Mouse (Mus musculus) kidney, adult 2 months (tissue): ENCODE data around the gene Tsr3. TPM values are rescaled to one million over a fixed set of nuclear protein-coding genes. Genes with fewer than 3 reads are reported as not detected.

Source experiments
- DNase-seq: peaks from one replicate; pipeline ENCODE4 v3.0.0; 2021
- H3K27ac ChIP-seq: fragments of 200-500 bp; 2 replicates; pipeline ENCODE4 v1.5.1; 2012; ENCODE audit warnings: low read depth, low read length, control low read depth, inconsistent platforms; ENCODE audit not compliant: insufficient read depth
- H3K27me3 ChIP-seq: fragments of 200-500 bp; replicated peaks from 2 replicates; pipeline ENCODE4 v1.6.1; 2012; ENCODE audit warnings: mild to moderate bottlenecking, moderate library complexity, low read length, inconsistent platforms; ENCODE audit not compliant: control insufficient read depth, insufficient read depth
- H3K36me3 ChIP-seq: fragments of 200-500 bp; 2 replicates; pipeline ENCODE4 v1.6.1; 2012; ENCODE audit warnings: mild to moderate bottlenecking, moderate library complexity, low read length, inconsistent platforms; ENCODE audit not compliant: control insufficient read depth, insufficient read depth
- H3K4me1 ChIP-seq: fragments of 200-500 bp; 2 replicates; pipeline ENCODE4 v1.6.1; 2011; ENCODE audit warnings: low read length; ENCODE audit not compliant: control insufficient read depth, insufficient read depth
- H3K4me3 ChIP-seq: fragments of 200-500 bp; 2 replicates; pipeline ENCODE4 v1.5.1; 2011; ENCODE audit warnings: mild to moderate bottlenecking, low read depth, low read length, control low read depth; ENCODE audit not compliant: insufficient read depth
- CTCF ChIP-seq: fragments of 200-500 bp; conservative IDR thresholded peaks from 2 replicates; pipeline ENCODE4 v1.5.1; 2011; ENCODE audit warnings: low read depth, mild to moderate bottlenecking, control low read depth, low read length, moderate library complexity, mixed read lengths; ENCODE audit not compliant: insufficient read depth, insufficient read length
- POLR2A ChIP-seq: fragments of 200-500 bp; IDR thresholded peaks from one replicate; pipeline ENCODE4 v1.6.1; 2011; ENCODE audit warnings: low read depth, low read length, control low read depth
- WGBS: fragments of 180-500 bp; shearing (Covaris S2); methylation state at CpG from one replicate; pipeline ENCODE4 v1.1.7; 2018; 5-methylcytosine and 5-hydroxymethylcytosine counted together
- polyA plus RNA-seq: library from polyadenylated mRNA; depleted of rRNA; stranded (reverse); fragments of >200 nt; gene quantifications from 2 replicates; pipeline ENCODE4 v1.2.3, GENCODE M21; 2012

Tsr3 gene
- polyA plus RNA-seq, 1 experiment: 21.6 TPM

DNA sequence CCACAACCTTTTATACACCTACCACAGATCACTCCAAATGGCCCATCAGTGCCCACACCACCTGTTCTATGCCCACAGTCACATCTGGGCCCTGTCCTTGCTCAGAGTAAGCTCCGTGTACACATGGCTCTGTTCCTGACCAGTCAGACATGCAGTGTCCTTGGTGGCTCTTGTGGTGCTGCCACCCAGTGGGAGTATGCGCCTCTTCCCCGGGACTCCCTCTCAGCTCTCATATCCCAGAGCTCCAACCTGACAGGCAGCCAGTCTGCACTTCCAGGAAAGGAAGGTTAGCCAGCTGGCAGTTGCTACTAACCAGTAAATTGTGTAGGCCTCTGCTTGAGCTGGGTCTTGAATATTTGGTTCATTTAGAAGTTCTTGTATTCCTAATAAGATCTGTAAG is 24.5 kb downstream of the Tsr3 start:
- no peaks in the 10 kb centered on the region for H3K4me1 ChIP-seq
- DNase-seq: peak; percentile 62
- TF ChIP-seq POLR2A: no peak
- peak; percentile 59; the same call in 1 of the 2 replicates for TF ChIP-seq CTCF

GRCm38 (mm10) chr17:25270795-25271335 is 30.9 kb downstream of the Tsr3 start:
- H3K4me1 ChIP-seq: peaks cover 19% of the 10 kb centered on the region
- 43% methylated on average over 2 of the region's 2 CpGs for WGBS
- H3K27me3 ChIP-seq: no peaks in the 10 kb centered on the region
- H3K4me3 ChIP-seq: no peak overlapping the region
- DNase-seq: no peak
- no peak overlapping the region for H3K27ac ChIP-seq
- H3K36me3 ChIP-seq: peaks cover 5% of the 10 kb centered on the region
- TF ChIP-seq POLR2A (no peak), CTCF (no peak)

More for the DNA sequence above, 24.5 kb downstream of the Tsr3 start:
- no peak overlapping the region for H3K4me3 ChIP-seq
- WGBS: 30% methylated on average over 3 of the region's 3 CpGs
- H3K27ac ChIP-seq: no peak overlapping the region
- no peaks in the 10 kb centered on the region for H3K27me3 ChIP-seq
- H3K36me3 ChIP-seq: peaks cover 5% of the 10 kb centered on the region

DNA sequence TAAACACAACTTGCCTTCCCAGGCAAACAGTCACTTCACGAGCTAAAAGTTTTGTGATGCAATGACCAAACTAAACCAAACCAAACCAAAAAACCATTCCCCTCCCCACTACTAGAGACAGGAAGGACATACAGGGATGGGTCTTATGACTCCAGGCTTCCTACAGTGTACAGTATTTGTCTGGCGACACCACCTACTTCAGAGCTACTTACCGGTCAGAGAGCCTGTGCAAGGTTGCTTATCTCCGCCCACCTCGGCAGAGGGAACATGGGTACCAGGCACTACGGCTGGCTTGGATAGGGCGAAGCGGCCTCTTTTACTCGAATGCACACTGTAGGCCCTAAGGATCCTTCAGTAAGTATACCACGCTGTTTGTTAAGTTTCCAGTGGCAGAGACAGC is 32.4 kb downstream of the Tsr3 start:
- WGBS: under 1% methylated on average over 10 of the region's 10 CpGs
- Histone ChIP-seq H3K4me3 (peak overlapping the region; percentile 97), H3K4me1 (peaks cover 19% of the 10 kb centered on the region), H3K36me3 (peaks cover 4% of the 10 kb centered on the region; the same call in 1 of the 2 replicates), H3K27ac (0 out of 2 replicates have a peak overlapping the region, but pooled peaks have one; percentile 21), H3K27me3 (no peaks in the 10 kb centered on the region)
- no peak for TF ChIP-seq CTCF
- TF ChIP-seq POLR2A: no peak
- DNase-seq: peak; percentile 50

DNA sequence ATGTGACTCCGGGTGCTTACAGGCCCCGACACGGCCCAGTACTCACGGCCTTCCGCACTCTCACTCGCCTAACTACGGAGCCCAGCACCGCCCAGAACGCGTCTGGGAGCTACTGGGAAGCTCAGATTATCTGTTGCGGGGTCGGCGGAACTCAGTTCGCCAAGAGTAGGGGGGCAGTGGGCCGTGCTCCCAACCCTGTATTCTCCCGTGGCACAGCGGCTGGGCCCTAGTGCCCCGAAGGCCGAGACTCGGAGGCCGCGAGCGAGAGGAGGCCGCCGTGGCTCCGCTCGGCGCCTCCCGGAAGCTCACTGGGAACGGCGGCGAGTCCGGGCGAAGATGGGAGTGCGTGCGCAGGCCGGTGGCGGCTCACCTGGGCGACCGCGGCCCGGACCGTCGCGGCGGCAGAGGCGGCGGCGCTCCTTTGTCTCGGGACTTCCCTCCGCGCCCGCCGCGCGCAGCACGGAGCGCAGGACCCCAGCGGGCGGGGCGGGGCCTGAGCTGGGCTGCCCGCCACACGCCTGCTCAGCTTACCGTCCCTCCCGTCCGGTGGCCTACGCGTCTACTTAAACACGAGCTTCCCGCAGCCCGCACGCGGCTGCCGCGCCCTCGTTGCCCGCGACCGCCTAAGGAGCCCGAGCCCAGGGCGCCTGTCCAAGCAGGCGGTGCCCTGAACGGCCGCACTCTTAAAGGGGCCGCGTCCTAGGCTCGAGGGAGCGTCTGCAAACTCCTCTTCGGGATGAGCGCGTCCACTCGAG is 33.2 kb downstream of the Tsr3 start:
- H3K36me3 ChIP-seq: no peaks in the 10 kb centered on the region; the same call in 1 of the 2 replicates
- peaks cover 19% of the 10 kb centered on the region for H3K4me1 ChIP-seq
- H3K4me3 ChIP-seq: peak overlapping the region; percentile 97
- WGBS: 1% methylated on average over 92 of the region's 92 CpGs
- DNase-seq: peak; percentile 57
- TF ChIP-seq POLR2A: no peak
- TF ChIP-seq CTCF: no peak
- H3K27me3 ChIP-seq: no peaks in the 10 kb centered on the region
- H3K27ac ChIP-seq: peak overlapping the region; percentile 100

DNA sequence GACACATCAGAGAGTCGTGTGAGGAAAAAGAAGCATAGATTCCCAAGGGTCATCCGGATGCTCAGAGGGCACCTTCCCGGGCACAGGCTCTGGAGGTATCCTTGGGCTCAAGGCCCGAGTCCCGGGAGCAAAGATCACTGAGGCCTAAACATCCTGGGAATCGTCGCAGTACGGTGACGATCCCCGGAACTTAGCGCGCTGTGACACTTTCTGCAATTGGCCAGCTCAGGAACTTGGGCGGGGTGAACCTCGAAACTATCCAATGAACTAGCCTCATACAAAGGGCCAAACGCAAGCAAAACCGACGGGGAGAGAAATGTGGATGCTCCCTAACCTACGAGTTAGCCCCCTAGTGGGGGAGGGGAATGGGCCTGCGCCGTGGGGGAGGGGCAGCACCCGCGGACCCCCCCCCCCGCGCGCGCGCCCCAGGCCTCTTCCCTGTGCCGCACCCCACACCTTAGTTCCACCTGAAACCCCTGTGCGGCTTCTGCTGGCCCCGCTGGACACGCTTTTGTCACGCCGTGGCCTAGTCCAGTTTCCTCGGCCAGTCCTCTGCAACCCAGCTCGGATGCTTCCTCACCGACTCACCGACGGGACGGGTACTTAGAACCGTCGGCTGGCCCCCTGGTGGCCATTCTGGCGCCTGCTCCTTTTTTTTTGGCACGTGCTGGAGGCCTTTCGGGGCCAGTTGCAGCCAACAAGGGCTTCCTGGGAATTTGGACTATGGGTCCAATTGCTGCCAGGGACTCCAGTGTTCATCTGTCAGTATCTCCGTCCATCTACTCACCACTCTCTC is 33.9 kb downstream of the Tsr3 start:
- WGBS: under 1% methylated on average over 45 of the region's 45 CpGs
- Histone ChIP-seq H3K27ac (peak overlapping the region; percentile 100), H3K36me3 (no peaks in the 10 kb centered on the region; the same call in 1 of the 2 replicates), H3K4me1 (peaks cover 19% of the 10 kb centered on the region), H3K27me3 (no peaks in the 10 kb centered on the region), H3K4me3 (peak overlapping the region; percentile 97)
- DNase-seq: peak; percentile 100
- TF ChIP-seq CTCF (peak; percentile 63), POLR2A (no peak)

DNA sequence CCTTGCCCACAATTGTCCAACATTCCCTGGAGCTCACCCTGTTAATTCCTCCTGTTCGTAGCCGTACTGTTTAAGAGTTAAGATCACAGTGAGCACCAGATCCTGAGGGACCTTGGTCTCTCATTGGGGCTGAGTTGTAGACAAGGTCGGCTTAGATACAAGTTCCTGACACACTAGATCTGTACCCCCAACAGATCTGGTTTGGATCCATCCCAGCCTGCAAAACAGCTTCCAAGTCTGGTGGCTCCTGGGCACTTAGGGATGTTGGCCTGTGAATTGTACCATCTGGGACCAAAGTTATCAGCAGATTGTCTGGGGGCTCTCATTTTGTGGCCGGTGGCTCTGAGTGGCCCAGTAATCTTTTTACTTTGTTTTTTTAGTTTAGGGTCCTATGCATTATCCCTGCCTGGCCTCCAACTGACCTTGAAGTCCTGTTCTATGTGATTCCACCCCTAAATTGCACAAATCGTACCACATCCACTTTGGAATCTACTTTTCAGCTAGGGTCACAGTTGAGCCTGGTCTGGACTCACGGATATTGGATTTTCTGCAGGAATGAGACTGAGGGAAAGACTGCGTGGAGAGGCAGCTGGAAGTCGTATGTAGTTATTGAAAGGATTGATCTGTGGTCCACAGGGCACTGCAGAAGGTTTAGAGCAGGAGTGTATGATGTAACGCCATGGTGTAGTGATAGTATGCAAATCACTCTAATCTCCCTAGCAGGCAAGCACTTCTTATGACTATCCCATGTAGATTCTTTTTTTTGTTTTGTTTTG is 34.8 kb downstream of the Tsr3 start, which contains the start of gene Ube2i:
Gene Ube2i (minus strand): TSS at position 52 of the 776 bp plus-strand sequence.
- WGBS: 79% methylated on average over 9 of the region's 9 CpGs
- Histone ChIP-seq H3K4me1 (peaks cover 19% of the 10 kb centered on the region), H3K36me3 (no peaks in the 10 kb centered on the region), H3K4me3 (peak within 1 kb of the TSS; percentile 97), H3K27ac (peak within 1 kb of the TSS; percentile 100), H3K27me3 (no peaks in the 10 kb centered on the region)
- no peak for TF ChIP-seq POLR2A
- no peak for TF ChIP-seq CTCF
- no peak for DNase-seq
